Mouse (Mus musculus) embryo, embryonic 10 days (tissue): ENCODE data around the gene Gm14325.
"Not testable (repeated sequence)": the region's sequence is repeated elsewhere in the genome, so short reads cannot be mapped to it uniquely, and the experiment has no call there.

Experiments used
- DNase-seq: peaks from one replicate; pipeline ENCODE4 v3.0.0-alpha.2; 2015; ENCODE audit warnings: low spot score

The Gm14325 gene

DNA sequence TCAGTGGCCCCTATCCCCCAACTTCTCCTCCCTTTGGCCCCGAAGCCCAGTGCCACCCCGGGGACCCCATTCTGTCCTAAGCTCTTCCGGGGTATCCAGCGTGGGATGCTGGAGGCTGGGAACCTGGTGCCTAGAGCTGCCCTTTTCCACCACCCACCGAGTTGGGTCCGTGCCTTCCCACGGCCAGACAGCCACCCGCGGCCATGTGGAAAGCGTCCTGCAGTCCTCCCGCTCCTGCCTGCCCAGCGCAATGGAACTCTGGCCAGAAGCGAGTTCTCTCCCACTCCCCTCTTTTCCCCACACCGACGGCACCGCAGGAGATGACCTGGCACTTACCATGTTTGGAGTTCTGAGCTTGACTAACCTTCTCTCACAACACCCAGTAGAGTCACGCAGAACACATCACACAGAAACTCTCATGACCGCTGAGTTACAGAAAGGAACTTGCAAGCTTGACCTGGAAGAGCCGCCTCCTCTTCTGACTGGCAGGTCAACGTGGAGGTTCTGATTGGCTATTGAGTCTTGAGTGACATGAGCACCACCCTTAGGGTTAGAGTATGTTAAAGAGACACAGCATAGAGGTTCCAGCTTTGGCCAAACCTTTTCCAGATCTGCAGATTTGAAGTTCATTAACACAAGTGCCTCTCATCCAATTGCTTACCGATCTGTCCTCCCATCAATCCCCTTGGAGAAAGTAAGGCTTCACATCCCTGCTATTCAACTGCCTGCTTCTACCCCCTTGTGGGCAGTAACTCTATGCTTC, at the start of gene Gm14325:
Gene Gm14325 (minus strand): TSS at position 436 of the 763 bp plus-strand sequence.
- DNase-seq = peak; percentile 81

- DNase-seq = not testable (repeated sequence)
Observed at GRCm38 (mm10) chr2:177887743-177888142, 47.6 kb upstream of the Gm14325 start.

DNA sequence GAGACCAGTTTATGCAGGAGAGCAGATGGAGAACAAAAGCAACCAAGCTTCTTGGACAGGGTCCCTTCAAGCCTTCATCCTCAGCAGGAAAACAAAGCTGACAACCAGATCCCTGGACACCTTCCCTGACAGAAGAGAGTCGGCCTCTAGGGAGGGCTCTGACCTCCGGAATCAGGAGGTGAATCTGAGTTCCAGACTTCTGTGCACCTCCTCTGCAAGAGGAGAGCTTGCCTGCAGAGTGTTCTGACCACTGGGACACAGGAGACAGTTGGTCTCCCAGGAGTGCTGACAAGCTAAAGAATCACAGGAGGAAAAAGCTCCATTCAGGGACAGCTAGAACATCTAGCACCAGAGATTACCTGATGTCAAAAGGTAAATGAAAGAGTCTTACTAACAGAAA, 22.1 kb upstream of the Gm14325 start:
- DNase-seq = not testable (repeated sequence)

DNA sequence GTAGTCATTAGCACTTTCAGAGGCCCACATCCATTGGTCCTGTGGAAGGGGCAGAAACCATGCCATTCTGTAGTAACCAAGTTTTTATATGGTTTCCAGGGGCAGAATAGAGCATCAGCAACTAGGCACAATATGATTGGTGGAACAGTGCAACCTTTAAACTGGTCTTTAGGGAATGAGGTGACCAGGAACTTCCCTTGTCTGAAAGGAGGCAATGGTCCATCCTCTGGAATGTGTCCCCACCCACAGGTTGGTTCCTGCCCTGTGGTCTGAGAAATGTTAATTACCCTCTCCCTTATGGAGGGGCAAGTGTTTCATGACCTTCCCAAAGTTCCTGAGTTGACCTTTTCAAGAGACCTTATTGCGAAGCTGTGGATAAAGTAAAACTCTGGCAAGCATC, 3.5 kb upstream of the Gm14325 start:
- DNase-seq = not testable (repeated sequence)

GRCm38 (mm10) chr2:177836756-177837155, 3.4 kb downstream of the Gm14325 start:
- DNase-seq = not testable (repeated sequence)

GRCm38 (mm10) chr2:177835733-177836536, 4.2 kb downstream of the Gm14325 start:
- DNase-seq = not testable (repeated sequence)

GRCm38 (mm10) chr2:177821952-177822351, 18.2 kb downstream of the Gm14325 start:
- DNase-seq = not testable (repeated sequence)

DNA sequence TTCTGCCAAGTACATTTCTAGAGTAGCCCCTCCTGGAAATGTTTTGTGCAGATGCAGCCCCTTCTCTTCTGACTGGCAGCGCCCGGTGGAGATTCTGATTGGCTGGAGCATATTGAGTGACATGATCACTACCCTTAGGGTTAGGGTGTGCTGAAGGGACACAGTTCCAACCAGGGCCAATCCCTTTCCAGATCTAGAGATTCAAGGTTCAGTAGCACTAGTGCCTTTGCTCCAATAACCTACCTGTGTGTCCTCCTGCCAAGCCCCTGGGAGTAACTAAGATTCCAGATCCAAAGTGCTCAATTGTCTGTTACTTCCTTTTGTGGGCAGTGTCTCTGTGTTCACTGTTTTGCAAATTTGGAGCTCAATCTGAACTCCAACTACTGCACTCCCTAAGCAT, 34.0 kb downstream of the Gm14325 start:
- not testable (repeated sequence) for DNase-seq

DNA sequence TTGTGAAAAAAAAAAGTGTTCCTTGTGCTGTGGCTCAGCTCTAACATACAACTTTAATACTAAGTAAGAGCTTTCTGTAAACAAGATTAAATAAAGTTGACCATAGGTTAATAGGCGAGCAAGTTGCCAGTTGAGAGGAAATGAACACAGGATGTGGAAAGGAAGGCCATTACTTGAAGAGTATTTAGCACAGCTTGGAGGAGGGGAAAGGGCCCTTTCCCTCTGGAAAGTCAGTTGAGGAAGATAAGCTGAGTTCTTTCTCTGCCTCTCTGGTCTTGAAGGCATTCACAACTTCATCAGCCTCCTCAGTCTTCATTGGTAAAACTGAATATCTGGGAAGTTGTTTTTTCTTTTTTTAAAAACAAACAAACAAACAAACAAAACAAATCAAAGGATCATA, 52.8 kb downstream of the Gm14325 start:
- DNase-seq = not testable (repeated sequence)
